Mouse (Mus musculus) hindbrain, embryonic 15.5 days (tissue): ENCODE data around the gene Fam81b. TPM values are rescaled to one million over a fixed set of nuclear protein-coding genes. Genes with fewer than 3 reads are reported as not detected.

Source experiments
- ATAC-seq: fragments of 200-750 bp; cut with Nextera tagmentation; 2 replicates; pipeline ENCODE4 v1.8.0; 2017; ENCODE audit warnings: low read depth, moderate number of reproducible peaks, moderate TSS enrichment; ENCODE audit not compliant: low FRiP score
- H3K27ac ChIP-seq: fragments of 300-500 bp; sonication (generic); replicated peaks from 2 replicates; pipeline ENCODE4 v1.5.1; 2015; ENCODE audit warnings: mild to moderate bottlenecking, inconsistent platforms
- H3K27me3 ChIP-seq: fragments of 300-500 bp; sonication (generic); 2 replicates; pipeline ENCODE4 v1.6.1; 2015; ENCODE audit warnings: control low read depth, inconsistent platforms
- H3K36me3 ChIP-seq: fragments of 300-500 bp; sonication (generic); 2 replicates; pipeline ENCODE4 v1.6.1; 2015; ENCODE audit warnings: control low read depth, inconsistent platforms
- H3K4me1 ChIP-seq: fragments of 300-500 bp; sonication (generic); replicated peaks from 2 replicates; pipeline ENCODE4 v1.6.1; 2015; ENCODE audit warnings: control low read depth, inconsistent platforms
- H3K4me2 ChIP-seq: fragments of 300-500 bp; sonication (generic); 2 replicates; pipeline ENCODE4 v1.6.1; 2015; ENCODE audit warnings: moderate library complexity, mild to moderate bottlenecking, inconsistent platforms
- H3K4me3 ChIP-seq: fragments of 300-500 bp; sonication (generic); 2 replicates; pipeline ENCODE4 v1.5.1; 2015; ENCODE audit warnings: mild to moderate bottlenecking, inconsistent platforms
- H3K9ac ChIP-seq: fragments of 300-500 bp; sonication (generic); 2 replicates; pipeline ENCODE4 v1.6.1; 2015; ENCODE audit warnings: inconsistent platforms
- H3K9me3 ChIP-seq: fragments of 300-500 bp; sonication (generic); 2 replicates; pipeline ENCODE4 v1.6.1; 2016; ENCODE audit warnings: control low read depth, inconsistent platforms
- WGBS: fragments of 180-500 bp; shearing (Covaris S2); methylation state at CpG from one replicate; pipeline ENCODE4 v1.1.7; 2015; 5-methylcytosine and 5-hydroxymethylcytosine counted together
- microRNA-seq: library from miRNA; unstranded; fragments of <30 nt; microRNA quantifications from one replicate; pipeline ENCODE4, GENCODE M21; 2016
- polyA plus RNA-seq: library from polyadenylated mRNA; unstranded; fragments of >200 nt; fragmentation: Nextera tagmentation; extraction: Ambion mirVana; gene quantifications from 2 replicates; pipeline ENCODE4 v1.2.1, GENCODE M21; 2015

Fam81b gene
- polyA plus RNA-seq, 1 experiment from 2014 or later, result 1.3 TPM

GRCm38 (mm10) chr13:76189190-76189589 lies 115.7 kb downstream of the Fam81b start:
- 0 out of 2 replicates have a peak, but pooled peaks have one; percentile 42 for ATAC-seq
- no peaks in the 10 kb centered on the region for H3K27me3 ChIP-seq

GRCm38 (mm10) chr13:76187651-76188050 lies 117.2 kb downstream of the Fam81b start:
- Histone ChIP-seq H3K4me3 (no peak overlapping the region), H3K4me1 (no peaks in the 10 kb centered on the region), H3K36me3 (peaks cover 32% of the 10 kb centered on the region), H3K9me3 (no peaks in the 10 kb centered on the region), H3K9ac (no peak overlapping the region), H3K4me2 (no peak overlapping the region), H3K27ac (no peak overlapping the region), H3K27me3 (no peaks in the 10 kb centered on the region)
- no peak for ATAC-seq
- 95% methylated on average over 5 of the region's 5 CpGs for WGBS

More at GRCm38 (mm10) chr13:76189190-76189589, 115.7 kb downstream of the Fam81b start:
- H3K36me3 ChIP-seq, result peaks cover 30% of the 10 kb centered on the region
- H3K4me2 ChIP-seq, result no peak overlapping the region
- H3K4me3 ChIP-seq, result no peak overlapping the region
- H3K9me3 ChIP-seq, result no peaks in the 10 kb centered on the region
- no peak overlapping the region for H3K9ac ChIP-seq
- WGBS, result 79% methylated on average over 3 of the region's 3 CpGs
- H3K4me1 ChIP-seq, result no peaks in the 10 kb centered on the region
- no peak overlapping the region for H3K27ac ChIP-seq

- Histone ChIP-seq H3K9ac (no peak overlapping the region), H3K36me3 (peaks cover 29% of the 10 kb centered on the region), H3K27me3 (no peaks in the 10 kb centered on the region), H3K27ac (no peak overlapping the region), H3K9me3 (no peaks in the 10 kb centered on the region), H3K4me1 (no peaks in the 10 kb centered on the region), H3K4me2 (no peak overlapping the region), H3K4me3 (no peak overlapping the region)
- no peak for ATAC-seq
- WGBS, result 91% methylated on average over 5 of the region's 5 CpGs
Observed at GRCm38 (mm10) chr13:76178700-76179099, 126.2 kb downstream of the Fam81b start.

GRCm38 (mm10) chr13:76174297-76174696 lies 130.6 kb downstream of the Fam81b start:
- H3K36me3 ChIP-seq, result peaks cover 25% of the 10 kb centered on the region
- no peak for ATAC-seq
- H3K4me1 ChIP-seq, result no peaks in the 10 kb centered on the region
- H3K27ac ChIP-seq, result no peak overlapping the region
- H3K4me2 ChIP-seq, result no peak overlapping the region
- no peak overlapping the region for H3K4me3 ChIP-seq
- no peaks in the 10 kb centered on the region for H3K27me3 ChIP-seq
- H3K9ac ChIP-seq, result no peak overlapping the region
- H3K9me3 ChIP-seq, result no peaks in the 10 kb centered on the region

GRCm38 (mm10) chr13:76160587-76160986 lies 144.3 kb downstream of the Fam81b start:
- Histone ChIP-seq H3K9ac (no peak overlapping the region), H3K27me3 (no peaks in the 10 kb centered on the region), H3K9me3 (no peaks in the 10 kb centered on the region), H3K4me3 (no peak overlapping the region), H3K36me3 (peaks cover 66% of the 10 kb centered on the region), H3K4me2 (no peak overlapping the region), H3K4me1 (no peaks in the 10 kb centered on the region), H3K27ac (no peak overlapping the region)
- ATAC-seq, result no peak
- 92% methylated on average over 2 of the region's 2 CpGs for WGBS

- H3K27ac ChIP-seq, result no peak overlapping the region
- no peaks in the 10 kb centered on the region for H3K9me3 ChIP-seq
- H3K27me3 ChIP-seq, result no peaks in the 10 kb centered on the region
- H3K4me3 ChIP-seq, result no peak overlapping the region
- no peaks in the 10 kb centered on the region for H3K4me1 ChIP-seq
- no peak for ATAC-seq
- peaks cover 62% of the 10 kb centered on the region for H3K36me3 ChIP-seq
- H3K4me2 ChIP-seq, result no peak overlapping the region
- 97% methylated on average over 1 of the region's 1 CpGs for WGBS
- H3K9ac ChIP-seq, result no peak overlapping the region
Observed at GRCm38 (mm10) chr13:76157508-76157907, 147.4 kb downstream of the Fam81b start.

GRCm38 (mm10) chr13:76157099-76157498 lies 147.8 kb downstream of the Fam81b start:
- no peaks in the 10 kb centered on the region for H3K9me3 ChIP-seq
- no peak overlapping the region for H3K4me2 ChIP-seq
- H3K4me3 ChIP-seq, result no peak overlapping the region
- peaks cover 58% of the 10 kb centered on the region for H3K36me3 ChIP-seq
- H3K4me1 ChIP-seq, result no peaks in the 10 kb centered on the region
- WGBS, result 93% methylated on average over 3 of the region's 3 CpGs
- H3K9ac ChIP-seq, result no peak overlapping the region
- H3K27me3 ChIP-seq, result no peaks in the 10 kb centered on the region
- no peak overlapping the region for H3K27ac ChIP-seq
- no peak for ATAC-seq

Small RNAs within 50 kb of the gene (microRNA-seq; reads per million reads assigned to microRNA genes)
- not detected for gene Gm24025

Other genes starting within 250 kb of the Fam81b start
- gene Gpr150, start 248.1 kb downstream of the Fam81b start, polyA plus RNA-seq, result 3.3 and 3.4 TPM in 2 replicates
- gene Arsk, start 206.4 kb downstream of the Fam81b start, polyA plus RNA-seq, result 3.4 and 4.6 TPM in 2 replicates
- gene Ttc37, start 206.3 kb downstream of the Fam81b start, polyA plus RNA-seq, result 8.9 and 9.1 TPM in 2 replicates
- 3.9 and 4.3 TPM in 2 replicates for gene Mctp1, start 79.5 kb upstream of the Fam81b start, polyA plus RNA-seq